Mouse (Mus musculus) large intestine, adult 2 months (tissue): Measurements from ENCODE around the gene S100z. TPM values are rescaled to one million over a fixed set of nuclear protein-coding genes. Genes with fewer than 3 reads are reported as not detected.

Source experiments
- DNase-seq: peaks from one replicate; pipeline ENCODE4 v3.0.0-alpha.2; 2012; ENCODE audit warnings: low read depth, low spot score
- WGBS: fragments of 180-500 bp; shearing (Covaris S2); methylation state at CpG from one replicate; pipeline ENCODE4 v1.1.7; 2018; 5-methylcytosine and 5-hydroxymethylcytosine counted together
- polyA plus RNA-seq: library from polyadenylated mRNA; depleted of rRNA; stranded (reverse); fragments of >200 nt; gene quantifications from 2 replicates; pipeline ENCODE4 v1.2.3, GENCODE M21; 2012; rRNA removed

The S100z gene
- polyA plus RNA-seq, 1 experiment, result not detected

GRCm38 (mm10) chr13:95451529-95451928 lies 27.0 kb downstream of the S100z start:
- 48% methylated on average over 2 of the region's 2 CpGs for WGBS
- DNase-seq, result no peak

- 86% methylated on average over 9 of the region's 9 CpGs for WGBS
- DNase-seq, result no peak
Measured at GRCm38 (mm10) chr13:95450636-95451210, 27.8 kb downstream of the S100z start.

- no peak for DNase-seq
Measured at GRCm38 (mm10) chr13:95449730-95450129, 28.8 kb downstream of the S100z start.

GRCm38 (mm10) chr13:95444824-95445223 lies 33.7 kb downstream of the S100z start, which contains the start of gene Crhbp:
Gene Crhbp (minus strand): TSS chr13:95444924.
- 80% methylated on average over 11 of the region's 11 CpGs for WGBS
- DNase-seq, result no peak

More at GRCm38 (mm10) chr13:95449730-95450129, 28.8 kb downstream of the S100z start:
- 58% methylated on average over 3 of the region's 3 CpGs for whole genome bisulfite sequencing

- DNase-seq, result no peak
- 36% methylated on average over 7 of the region's 7 CpGs for WGBS
Measured at GRCm38 (mm10) chr13:95444291-95444690, 34.2 kb downstream of the S100z start.

GRCm38 (mm10) chr13:95443376-95444233 lies 34.9 kb downstream of the S100z start:
- no peak for DNase-seq
- WGBS, result 3% methylated on average over 46 of the region's 46 CpGs

- 21% methylated on average over 4 of the region's 4 CpGs for WGBS
- no peak for DNase-seq
Measured at GRCm38 (mm10) chr13:95442901-95443300, 35.6 kb downstream of the S100z start.

GRCm38 (mm10) chr13:95439569-95439968 lies 39.0 kb downstream of the S100z start:
- no peak for DNase-seq
- 67% methylated on average over 5 of the region's 5 CpGs for WGBS

GRCm38 (mm10) chr13:95431760-95432159 lies 46.8 kb downstream of the S100z start:
- WGBS, result 72% methylated on average over 10 of the region's 10 CpGs
- no peak for DNase-seq

GRCm38 (mm10) chr13:95427499-95427898 lies 51.0 kb downstream of the S100z start:
- 75% methylated on average over 3 of the region's 3 CpGs for WGBS
- DNase-seq, result no peak

Other genes with a start within 250 kb of the S100z start
- 7.4 and 9.0 TPM in 2 replicates for gene Pde8b, start 228.4 kb downstream of the S100z start, polyA plus RNA-seq
- 14.3 and 15.9 TPM in 2 replicates for gene Zbed3, start 155.1 kb downstream of the S100z start, polyA plus RNA-seq
- gene Aggf1, start 103.4 kb downstream of the S100z start, polyA plus RNA-seq, result 11.2 and 14.1 TPM in 2 replicates
- gene Crhbp, start 33.8 kb downstream of the S100z start, polyA plus RNA-seq, result not detected in 2 replicates
- gene F2rl1, start 46.5 kb upstream of the S100z start, polyA plus RNA-seq, result 39.0 and 53.0 TPM in 2 replicates
- 9.2 and 13.1 TPM in 2 replicates for gene F2r, start 139.8 kb upstream of the S100z start, polyA plus RNA-seq
- gene F2rl2, start 218.1 kb upstream of the S100z start, polyA plus RNA-seq, result 0.35 and 0.67 TPM in 2 replicates